Mouse (Mus musculus) embryonic fibroblast, embryonic 13.5 days (primary cell): ENCODE data around the gene Timm13. TPM values are rescaled to one million over a fixed set of nuclear protein-coding genes. Genes with fewer than 3 reads are reported as not detected.

Experiments used
- H3K27ac ChIP-seq: 2 replicates; pipeline ENCODE4 v1.5.1; 2012; ENCODE audit warnings: low read length, control low read depth, inconsistent platforms; ENCODE audit not compliant: insufficient read depth
- H3K4me1 ChIP-seq: 2 replicates; pipeline ENCODE4 v1.6.1; 2011; ENCODE audit warnings: low read length; ENCODE audit not compliant: control insufficient read depth, insufficient read depth
- H3K4me3 ChIP-seq: 2 replicates; pipeline ENCODE4 v1.5.1; 2011; ENCODE audit warnings: mild to moderate bottlenecking, control low read depth, low read length; ENCODE audit not compliant: insufficient read depth
- CTCF ChIP-seq: IDR thresholded peaks from 2 replicates; pipeline ENCODE4 v1.5.1; 2011; ENCODE audit warnings: mild to moderate bottlenecking, control low read depth, low read length, moderate library complexity, borderline replicate concordance; ENCODE audit not compliant: insufficient read depth
- POLR2A ChIP-seq: IDR thresholded peaks from 2 replicates; pipeline ENCODE4 v1.6.1; 2011; ENCODE audit warnings: low read depth, mild to moderate bottlenecking, control low read depth, low read length, moderate library complexity
- polyA plus RNA-seq: library from polyadenylated mRNA; stranded (reverse); fragments of >200 nt; gene quantifications from 2 replicates; pipeline ENCODE4 v1.2.4, GENCODE M21; 2011; ENCODE audit warnings: low read depth; ENCODE audit not compliant: missing spikeins, insufficient read length

Timm13 gene
- polyA plus RNA-seq, 1 experiment, result 75.8 TPM

- TF ChIP-seq POLR2A (no peak), CTCF (no peak)
- no peaks in the 10 kb centered on the region for H3K4me1 ChIP-seq
- no peak overlapping the region for H3K4me3 ChIP-seq
- no peak overlapping the region for H3K27ac ChIP-seq
Measured at GRCm38 (mm10) chr10:80911354-80911753, 10.6 kb upstream of the Timm13 start.

- Histone ChIP-seq H3K27ac (no peak overlapping the region), H3K4me3 (no peak overlapping the region), H3K4me1 (no peaks in the 10 kb centered on the region)
- TF ChIP-seq CTCF (no peak), POLR2A (no peak)
Measured at GRCm38 (mm10) chr10:80909375-80910162, 8.8 kb upstream of the Timm13 start.

GRCm38 (mm10) chr10:80904709-80905108 lies 3.9 kb upstream of the Timm13 start:
- no peak overlapping the region for H3K4me3 ChIP-seq
- no peaks in the 10 kb centered on the region for H3K4me1 ChIP-seq
- H3K27ac ChIP-seq, result no peak overlapping the region
- TF ChIP-seq CTCF (no peak), POLR2A (no peak)

- H3K4me1 ChIP-seq, result 0 out of 2 replicates have a peak, but pooled peaks cover 3% of the 10 kb centered on the region
- TF ChIP-seq CTCF (no peak), POLR2A (no peak)
- no peak overlapping the region for H3K27ac ChIP-seq
- H3K4me3 ChIP-seq, result no peak overlapping the region
Measured at GRCm38 (mm10) chr10:80904004-80904693, 3.4 kb upstream of the Timm13 start.

- Histone ChIP-seq H3K4me1 (0 out of 2 replicates have a peak, but pooled peaks cover 3% of the 10 kb centered on the region), H3K27ac (no peak overlapping the region), H3K4me3 (no peak overlapping the region)
- TF ChIP-seq CTCF, result no peak
- no peak for TF ChIP-seq POLR2A
Measured at GRCm38 (mm10) chr10:80903282-80903681, 2.5 kb upstream of the Timm13 start.

- Histone ChIP-seq H3K4me1 (0 out of 2 replicates have a peak, but pooled peaks cover 3% of the 10 kb centered on the region), H3K4me3 (no peak overlapping the region), H3K27ac (no peak overlapping the region)
- TF ChIP-seq POLR2A, result no peak
- TF ChIP-seq CTCF, result no peak
Measured at GRCm38 (mm10) chr10:80902273-80902940, 1.6 kb upstream of the Timm13 start.

GRCm38 (mm10) chr10:80901409-80902272 lies 872 bp upstream of the Timm13 start:
- H3K27ac ChIP-seq, result no peak overlapping the region
- 0 out of 2 replicates have a peak, but pooled peaks cover 3% of the 10 kb centered on the region for H3K4me1 ChIP-seq
- TF ChIP-seq CTCF (no peak), POLR2A (no peak)
- H3K4me3 ChIP-seq, result no peak overlapping the region

- peak overlapping the region; percentile 65 for H3K4me3 ChIP-seq
- no peak for TF ChIP-seq CTCF
- TF ChIP-seq POLR2A, result peak; percentile 37; the same call in 1 of the 2 replicates
- 0 out of 2 replicates have a peak, but pooled peaks cover 3% of the 10 kb centered on the region for H3K4me1 ChIP-seq
- H3K27ac ChIP-seq, result no peak overlapping the region
Measured at GRCm38 (mm10) chr10:80899591-80900317, 1.0 kb downstream of the Timm13 start.

- H3K4me1 ChIP-seq, result 0 out of 2 replicates have a peak, but pooled peaks cover 3% of the 10 kb centered on the region
- no peak for TF ChIP-seq CTCF
- no peak for TF ChIP-seq POLR2A
- peak overlapping the region; percentile 65; the same call in 1 of the 2 replicates for H3K4me3 ChIP-seq
- no peak overlapping the region for H3K27ac ChIP-seq
Measured at GRCm38 (mm10) chr10:80899074-80899473, 1.7 kb downstream of the Timm13 start.
